Mouse (Mus musculus): ENCODE results near the gene Gm10271. TPM values are rescaled to one million over a fixed set of nuclear protein-coding genes. Genes with fewer than 3 reads are reported as not detected.
A peak's percentile ranks its signal among the peaks of the same experiment; 100 is the strongest.

Gm10271 gene
- polyA plus RNA-seq, 1 experiment from 2014 or later = not detected

GRCm38 (mm10) chr10:116913647-116914273, 58.6 kb downstream of the Gm10271 start:
- Histone ChIP-seq H3K9ac (ENCODE audit: low read length) (no peak overlapping the region), H3K4me1 (ENCODE audit: control insufficient read depth in 2 of 2, insufficient read depth in 2 of 2, low read length in 2 of 2) (no peaks in the 10 kb centered on the region; a peak in 1 of 4 replicates), H3K9me3 (ENCODE audit: control insufficient read depth, low read length) (no peaks in the 10 kb centered on the region), H3K36me3 (ENCODE audit: control insufficient read depth, insufficient read depth, low read length) (peaks cover 87% of the 10 kb centered on the region), H3K4me2 (ENCODE audit: low read length) (no peak overlapping the region), H3K4me3 (ENCODE audit: control insufficient read depth in 1 of 2, insufficient read depth in 1 of 2, low read depth in 1 of 2, low read length in 2 of 2) (no peak overlapping the region), H3K27me3 (ENCODE audit: control insufficient read depth, insufficient read depth, low read length) (no peaks in the 10 kb centered on the region), H3K27ac (replicated peaks in 1 of 2; ENCODE audit: control insufficient read depth in 1 of 2, insufficient read depth in 1 of 2, low read depth in 2 of 2, low read length in 2 of 2) (no peak overlapping the region)
- ATAC-seq (ENCODE audit: insufficient number of reproducible peaks, insufficient read depth, low FRiP score, low read depth) = no peak
- WGBS = 91% methylated on average over 17 of the region's 17 CpGs

DNA sequence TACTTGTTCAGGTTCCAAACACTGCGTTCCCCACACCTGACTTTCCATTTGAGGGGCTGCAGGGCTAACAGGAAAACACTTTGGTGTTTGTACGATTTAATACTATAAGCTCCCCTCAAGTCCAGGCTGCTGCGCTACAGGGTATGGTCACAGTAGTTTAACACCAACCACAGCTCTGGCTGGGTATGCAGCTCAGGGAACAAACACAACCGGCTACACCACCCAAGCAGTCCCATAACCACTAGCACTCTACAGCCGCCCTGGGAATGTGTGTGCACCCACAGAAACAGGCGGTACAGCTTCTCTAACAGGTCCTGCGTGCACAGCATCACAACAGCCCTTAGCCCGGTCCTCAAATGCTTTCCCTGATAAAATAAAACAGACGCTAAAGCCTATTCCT, 59.6 kb downstream of the Gm10271 start:
- H3K36me3 ChIP-seq (ENCODE audit: control insufficient read depth, insufficient read depth, low read length) = peaks cover 87% of the 10 kb centered on the region
- no peaks in the 10 kb centered on the region for H3K9me3 ChIP-seq (ENCODE audit: control insufficient read depth, low read length)
- ATAC-seq (ENCODE audit: insufficient number of reproducible peaks, insufficient read depth, low FRiP score, low read depth) = no peak
- 86% methylated on average over 9 of the region's 9 CpGs for WGBS
- H3K9ac ChIP-seq (ENCODE audit: low read length) = no peak overlapping the region
- H3K27me3 ChIP-seq (ENCODE audit: control insufficient read depth, insufficient read depth, low read length) = no peaks in the 10 kb centered on the region
- no peak overlapping the region for H3K27ac ChIP-seq (replicated peaks in 1 of 2; ENCODE audit: control insufficient read depth in 1 of 2, insufficient read depth in 1 of 2, low read depth in 2 of 2, low read length in 2 of 2)
- H3K4me2 ChIP-seq (ENCODE audit: low read length) = no peak overlapping the region
- H3K4me1 ChIP-seq (ENCODE audit: control insufficient read depth in 2 of 2, insufficient read depth in 2 of 2, low read length in 2 of 2) = no peaks in the 10 kb centered on the region; a peak in 1 of 4 replicates
- H3K4me3 ChIP-seq (ENCODE audit: control insufficient read depth in 1 of 2, insufficient read depth in 1 of 2, low read depth in 1 of 2, low read length in 2 of 2) = no peak overlapping the region

- H3K4me2 ChIP-seq (ENCODE audit: low read length) = no peak overlapping the region
- WGBS = 41% methylated on average over 15 of the region's 15 CpGs
- H3K4me1 ChIP-seq (ENCODE audit: control insufficient read depth in 2 of 2, insufficient read depth in 2 of 2, low read length in 2 of 2) = no peaks in the 10 kb centered on the region
- peak overlapping the region in 1 of 2 experiments; percentile 37; a peak in 1 of 4 replicates for H3K27ac ChIP-seq (replicated peaks in 1 of 2; ENCODE audit: control insufficient read depth in 1 of 2, insufficient read depth in 1 of 2, low read depth in 2 of 2, low read length in 2 of 2)
- no peak overlapping the region for H3K9ac ChIP-seq (ENCODE audit: low read length)
- H3K36me3 ChIP-seq (ENCODE audit: control insufficient read depth, insufficient read depth, low read length) = peaks cover 91% of the 10 kb centered on the region
- ATAC-seq (ENCODE audit: insufficient number of reproducible peaks, insufficient read depth, low FRiP score, low read depth) = no peak
- H3K9me3 ChIP-seq (ENCODE audit: control insufficient read depth, low read length) = no peaks in the 10 kb centered on the region
- H3K27me3 ChIP-seq (ENCODE audit: control insufficient read depth, insufficient read depth, low read length) = no peaks in the 10 kb centered on the region
- H3K4me3 ChIP-seq (ENCODE audit: control insufficient read depth in 1 of 2, insufficient read depth in 1 of 2, low read depth in 1 of 2, low read length in 2 of 2) = no peak overlapping the region
These were observed 63.3 kb downstream of the Gm10271 start for GRCm38 (mm10) chr10:116908901-116909642.

Other genes with a start within 250 kb of the Gm10271 start
- gene Myrfl, start 75.7 kb downstream of the Gm10271 start, polyA plus RNA-seq (2014; fragmentation: Nextera tagmentation; extraction: Ambion mirVana) = 0.26 and 0.34 TPM in 2 replicates
- gene Rab3ip, start 21.8 kb downstream of the Gm10271 start, polyA plus RNA-seq (2014; fragmentation: Nextera tagmentation; extraction: Ambion mirVana) = 66.2 and 70.9 TPM in 2 replicates
- 0.77 and 0.81 TPM in 2 replicates for gene Best3, start 13.7 kb upstream of the Gm10271 start, polyA plus RNA-seq (2014; fragmentation: Nextera tagmentation; extraction: Ambion mirVana)
- 80.5 and 84.2 TPM in 2 replicates for gene Lrrc10, start 72.7 kb upstream of the Gm10271 start, polyA plus RNA-seq (2014; fragmentation: Nextera tagmentation; extraction: Ambion mirVana)
- gene Cct2, start 91.2 kb upstream of the Gm10271 start, polyA plus RNA-seq (2014; fragmentation: Nextera tagmentation; extraction: Ambion mirVana) = 178 and 183 TPM in 2 replicates
- gene Frs2, start 175.9 kb upstream of the Gm10271 start, polyA plus RNA-seq (2014; fragmentation: Nextera tagmentation; extraction: Ambion mirVana) = 25.4 and 26.1 TPM in 2 replicates

Measured in heart, embryonic 14.5 days (tissue).